Comparison of ENCODE assay signal across 8 mouse cellular contexts in genomic region chr7:127020491-127020890, GRCm38 (mm10). TPM values are rescaled to one million over a fixed set of nuclear protein-coding genes. Genes with fewer than 3 reads are reported as not detected.
DNase-seq lines count a peak whose midpoint lies in the region; ATAC-seq and TF ChIP-seq lines count a peak whose summit lies in the region.

No protein-coding gene starts in this region.

- in situ Hi-C loops in ES-E14 (cut with MboI; ENCODE audit: low sequenced_read_pairs in 2 of 2, unreplicated experiment in 2 of 2), result no loop called here

- ATAC-seq in heart, embryonic 11.5 days (replicated peaks; ENCODE audit: insufficient number of reproducible peaks, low FRiP score, low TSS enrichment), result no peak
- ATAC-seq in forebrain, embryonic 15.5 days (replicated peaks), result no peak
- no peak for ATAC-seq in liver, embryonic 16.5 days (ENCODE audit: low read depth)

- H3K27ac ChIP-seq in heart, embryonic 11.5 days (ENCODE audit: low read depth, low read length), result no peak overlapping the region
- H3K27ac ChIP-seq in ES-E14 (ENCODE audit: insufficient read depth, low read depth, low read length, poor library complexity, severe bottlenecking), result no peak overlapping the region
- peak overlapping the region; percentile 90 for H3K27ac ChIP-seq in forebrain, embryonic 15.5 days (replicated peaks)
- no peak overlapping the region for H3K27ac ChIP-seq in liver, embryonic 16.5 days (ENCODE audit: low read length)

- intact Hi-C loops in gastrocnemius, postnatal 14 days (cut with DNase I; ENCODE audit: low total_unique reads), result no loop called here
- intact Hi-C loops in gastrocnemius, postnatal 36 days (cut with DNase I), result loop anchor here (5.0 kb wide), 1 partner anchor 33 kb away; no protein-coding TSS in a partner anchor

- no peaks in the 10 kb centered on the region for H3K27me3 ChIP-seq in heart, embryonic 11.5 days (ENCODE audit: control insufficient read depth, insufficient read depth, low read length)
- no peaks in the 10 kb centered on the region for H3K27me3 ChIP-seq in forebrain, embryonic 15.5 days
- H3K27me3 ChIP-seq in liver, embryonic 16.5 days (ENCODE audit: control insufficient read depth, insufficient read depth, low read depth, low read length), result no peaks in the 10 kb centered on the region

- H3K9me3 ChIP-seq in heart, embryonic 11.5 days (replicated peaks; ENCODE audit: control insufficient read depth, low read length), result no peaks in the 10 kb centered on the region
- H3K9me3 ChIP-seq in ES-E14 (ENCODE audit: control insufficient read depth, insufficient read depth, low read depth, low read length), result no peaks in the 10 kb centered on the region
- no peaks in the 10 kb centered on the region for H3K9me3 ChIP-seq in forebrain, embryonic 15.5 days
- H3K9me3 ChIP-seq in liver, embryonic 16.5 days (replicated peaks; ENCODE audit: control insufficient read depth, low read length), result no peaks in the 10 kb centered on the region

- peak overlapping the region; percentile 45 for H3K4me3 ChIP-seq in heart, embryonic 11.5 days (ENCODE audit: low read depth, low read length)
- peak overlapping the region; percentile 60 to 62 for H3K4me3 ChIP-seq in ES-E14 (ENCODE audit: insufficient read depth in 1 of 2, low read depth in 1 of 2, low read length in 2 of 2, poor library complexity in 1 of 2, severe bottlenecking in 1 of 2)
- H3K4me3 ChIP-seq in forebrain, embryonic 15.5 days, result peak overlapping the region; percentile 59
- peak overlapping the region; percentile 36; the same call in 1 of the 2 replicates for H3K4me3 ChIP-seq in liver, embryonic 16.5 days (ENCODE audit: low read depth, low read length)

- H3K4me2 ChIP-seq in heart, embryonic 11.5 days, result peak overlapping the region; percentile 77
- peak overlapping the region; percentile 87 for H3K4me2 ChIP-seq in forebrain, embryonic 15.5 days (replicated peaks)
- peak overlapping the region; percentile 66 for H3K4me2 ChIP-seq in liver, embryonic 16.5 days (ENCODE audit: low read depth, low read length)

- H3K4me1 ChIP-seq in heart, embryonic 11.5 days (ENCODE audit: control insufficient read depth, insufficient read depth, low read length), result peaks cover 50% of the 10 kb centered on the region
- H3K4me1 ChIP-seq in ES-E14 (ENCODE audit: control insufficient read depth in 2 of 2, insufficient read depth in 2 of 2, low read length in 2 of 2, poor library complexity in 1 of 2), result peaks cover 5 to 11% of the 10 kb centered on the region in 2 experiments; a peak in 2 of 4 replicates
- peaks cover 86% of the 10 kb centered on the region for H3K4me1 ChIP-seq in forebrain, embryonic 15.5 days
- peaks cover 61% of the 10 kb centered on the region for H3K4me1 ChIP-seq in liver, embryonic 16.5 days (ENCODE audit: control insufficient read depth, low read depth, low read length)

- 41% methylated on average over 5 of the region's 5 CpGs for WGBS in heart, embryonic 11.5 days (ENCODE audit: insufficient replicate concordance)
- 22% methylated on average over 5 of the region's 5 CpGs for WGBS in forebrain, embryonic 15.5 days
- WGBS in liver, embryonic 16.5 days (ENCODE audit: insufficient replicate concordance), result 53% methylated on average over 5 of the region's 5 CpGs

- H3K36me3 ChIP-seq in heart, embryonic 11.5 days (ENCODE audit: control insufficient read depth, insufficient read depth, low read length), result peaks cover 17% of the 10 kb centered on the region
- peaks cover 38% of the 10 kb centered on the region for H3K36me3 ChIP-seq in ES-E14 (ENCODE audit: control insufficient read depth, insufficient read depth, low read length, poor library complexity, severe bottlenecking)
- H3K36me3 ChIP-seq in forebrain, embryonic 15.5 days, result peaks cover 29% of the 10 kb centered on the region
- peaks cover 20% of the 10 kb centered on the region for H3K36me3 ChIP-seq in liver, embryonic 16.5 days (ENCODE audit: control insufficient read depth, insufficient read depth)

- peak overlapping the region; percentile 72 for H3K9ac ChIP-seq in heart, embryonic 11.5 days (ENCODE audit: low read depth, low read length)
- peak overlapping the region; percentile 31 for H3K9ac ChIP-seq in ES-E14 (ENCODE audit: insufficient read depth, low read depth, low read length, poor library complexity, severe bottlenecking)
- peak overlapping the region; percentile 86 for H3K9ac ChIP-seq in forebrain, embryonic 15.5 days (replicated peaks)
- peak overlapping the region; percentile 50; the same call in 1 of the 2 replicates for H3K9ac ChIP-seq in liver, embryonic 16.5 days (ENCODE audit: low read depth, low read length)

- DNase-seq in heart, adult 8-10 months (ENCODE audit: low spot score), result no peak
- no peak for DNase-seq in ES-E14 (ENCODE audit: low read depth, low spot score)
- no peak for DNase-seq in MN1 (ENCODE audit: low spot score)
- no peak for DNase-seq in gastrocnemius, postnatal 14 days
- DNase-seq in gastrocnemius, postnatal 36 days, result no peak

TF ChIP-seq in ES-E14, 5 proteins besides CTCF, POLR2A, EP300 and RAD21:
- TF ChIP-seq HCFC1 (IDR thresholded peaks at IDR 0.05; ENCODE audit: borderline replicate concordance, insufficient read depth, low read length) (no peak), CHD2 (IDR thresholded peaks at IDR 0.05; ENCODE audit: low read depth, low read length) (no peak), ZC3H11A (IDR thresholded peaks at IDR 0.05; ENCODE audit: borderline replicate concordance, low read depth, low read length) (no peak), ZNF384 (IDR thresholded peaks at IDR 0.05; ENCODE audit: low read depth, low read length) (no peak), MAFK (IDR thresholded peaks at IDR 0.05; ENCODE audit: insufficient read depth, low read depth, low read length) (no peak)

RNA-seq across cellular contexts. Expression of gene Gm42742, which starts 0.4 kb away (rescaled TPM):
- polyA plus RNA-seq in heart, embryonic 11.5 days (2014; fragmentation: Nextera tagmentation; extraction: Ambion mirVana), result 36.6 and 40.9 TPM in 2 replicates
- total RNA-seq in heart, adult 8-10 months (2022), result 10 to 100 TPM; 28.1 to 33.3 (median 31.4) TPM
- 23.4 and 38.4 TPM in 2 replicates for total RNA-seq in ES-E14 (2012; rRNA removed)
- 67.9 and 75.6 TPM in 2 replicates for polyA plus RNA-seq in forebrain, embryonic 15.5 days (2015; fragmentation: Nextera tagmentation; extraction: Ambion mirVana)
- 10.7 and 17.7 TPM in 2 replicates for polyA plus RNA-seq in liver, embryonic 16.5 days (2015; fragmentation: Nextera tagmentation; extraction: Ambion mirVana)
- 10 to 100 TPM; 11.1 to 11.6 TPM for total RNA-seq in gastrocnemius, postnatal 14 days (2021)
- total RNA-seq in gastrocnemius, postnatal 36 days (2021), result 10 to 100 TPM; 12.9 to 16.6 TPM

RNA-seq across cellular contexts. Expression of gene Prrt2, which starts 0.5 kb away (rescaled TPM):
- 4.5 and 5.0 TPM in 2 replicates for polyA plus RNA-seq in heart, embryonic 11.5 days (2014; fragmentation: Nextera tagmentation; extraction: Ambion mirVana)
- total RNA-seq in heart, adult 8-10 months (2022), result 1 to 10 TPM in 1 of 4 experiments, under 1 TPM in 1, not detected in 2; 0.87 to 1.1 TPM
- total RNA-seq in ES-E14 (2012; rRNA removed), result 0.36 and 0.85 TPM in 2 replicates
- 18.0 and 19.8 TPM in 2 replicates for polyA plus RNA-seq in forebrain, embryonic 15.5 days (2015; fragmentation: Nextera tagmentation; extraction: Ambion mirVana)
- polyA plus RNA-seq in liver, embryonic 16.5 days (2015; fragmentation: Nextera tagmentation; extraction: Ambion mirVana), result 0.24 and 0.67 TPM in 2 replicates
- 1 to 10 TPM; 1.6 TPM for total RNA-seq in gastrocnemius, postnatal 14 days (2021)
- total RNA-seq in gastrocnemius, postnatal 36 days (2021), result under 1 TPM; 0.20 to 0.92 TPM

RNA-seq across cellular contexts. Expression of gene Pagr1a, which starts 3.3 kb away (rescaled TPM):
- 50.9 and 53.2 TPM in 2 replicates for polyA plus RNA-seq in heart, embryonic 11.5 days (2014; fragmentation: Nextera tagmentation; extraction: Ambion mirVana)
- total RNA-seq in heart, adult 8-10 months (2022), result 10 to 100 TPM in 2 of 4 experiments, 1 to 10 TPM in 2; 8.3 to 22.2 (median 10.5) TPM
- 12.1 and 32.3 TPM in 2 replicates for total RNA-seq in ES-E14 (2012; rRNA removed)
- 32.2 and 40.4 TPM in 2 replicates for polyA plus RNA-seq in forebrain, embryonic 15.5 days (2015; fragmentation: Nextera tagmentation; extraction: Ambion mirVana)
- polyA plus RNA-seq in liver, embryonic 16.5 days (2015; fragmentation: Nextera tagmentation; extraction: Ambion mirVana), result 17.2 and 24.3 TPM in 2 replicates
- total RNA-seq in gastrocnemius, postnatal 14 days (2021), result 10 to 100 TPM in 1 of 2 experiments, 1 to 10 TPM in 1; 8.6 to 15.3 TPM
- total RNA-seq in gastrocnemius, postnatal 36 days (2021), result 10 to 100 TPM in 1 of 2 experiments, 1 to 10 TPM in 1; 6.1 to 11.4 TPM

RNA-seq across cellular contexts. Expression of gene Pagr1b, which starts 4.2 kb away (rescaled TPM):
- not detected in 2 replicates for polyA plus RNA-seq in heart, embryonic 11.5 days (2014; fragmentation: Nextera tagmentation; extraction: Ambion mirVana)
- total RNA-seq in heart, adult 8-10 months (2022), result not detected
- total RNA-seq in ES-E14 (2012; rRNA removed), result 0.63 and 1.3 TPM in 2 replicates
- not detected in 2 replicates for polyA plus RNA-seq in forebrain, embryonic 15.5 days (2015; fragmentation: Nextera tagmentation; extraction: Ambion mirVana)
- not detected in 2 replicates for polyA plus RNA-seq in liver, embryonic 16.5 days (2015; fragmentation: Nextera tagmentation; extraction: Ambion mirVana)
- total RNA-seq in gastrocnemius, postnatal 14 days (2021), result under 1 TPM in 1 of 2 experiments, not detected in 1; 0.97 TPM
- total RNA-seq in gastrocnemius, postnatal 36 days (2021), result not detected

RNA-seq across cellular contexts. Expression of gene Mvp, which starts 6.1 kb away (rescaled TPM):
- 8.2 and 8.5 TPM in 2 replicates for polyA plus RNA-seq in heart, embryonic 11.5 days (2014; fragmentation: Nextera tagmentation; extraction: Ambion mirVana)
- total RNA-seq in heart, adult 8-10 months (2022), result 10 to 100 TPM; 59.3 to 81.8 (median 73.5) TPM
- 49.2 and 56.0 TPM in 2 replicates for total RNA-seq in ES-E14 (2012; rRNA removed)
- polyA plus RNA-seq in forebrain, embryonic 15.5 days (2015; fragmentation: Nextera tagmentation; extraction: Ambion mirVana), result 3.0 and 3.5 TPM in 2 replicates
- 7.7 and 8.9 TPM in 2 replicates for polyA plus RNA-seq in liver, embryonic 16.5 days (2015; fragmentation: Nextera tagmentation; extraction: Ambion mirVana)
- 10 to 100 TPM; 19.5 to 27.1 TPM for total RNA-seq in gastrocnemius, postnatal 14 days (2021)
- 10 to 100 TPM; 20.3 to 25.7 TPM for total RNA-seq in gastrocnemius, postnatal 36 days (2021)

Comparison
In these comparisons a context has a peak if more than half of its experiments do, and no peak if none do; other contexts are left out.
1. H3K9ac ChIP-seq: peak in every context shown above with its lines; median percentile 86 in forebrain, embryonic 15.5 days; 72 in heart, embryonic 11.5 days; 50 in liver, embryonic 16.5 days; 31 in ES-E14.